Mouse (Mus musculus): ENCODE measurements at regions not wholly inside any gene's neighbourhood (a gene's known extent, or its start where the extent isn't known, plus 50 kb on each side); places are given as distances from the start of the nearest gene placed in this dataset.

- DNase-seq: no peak
- intact Hi-C loops (cut with DNase I): no loop called here
These were observed 381.5 kb downstream of the Kcnj3 start for GRCm38 (mm10) chr2:55817273-55817672.

- intact Hi-C loops (cut with DNase I): no loop called here
- no peak for DNase-seq
These were observed 382.4 kb downstream of the Kcnj3 start for GRCm38 (mm10) chr2:55818220-55818619.

GRCm38 (mm10) chr2:55822726-55823125 lies 387.0 kb downstream of the Kcnj3 start:
- intact Hi-C loops (cut with DNase I): no loop called here
- DNase-seq: no peak

GRCm38 (mm10) chr2:55841521-55841920 lies 405.8 kb downstream of the Kcnj3 start:
- DNase-seq: no peak
- intact Hi-C loops (cut with DNase I): loop anchor here (10.0 kb wide), 1 partner anchor 537 kb away; no protein-coding TSS in a partner anchor

- DNase-seq: no peak
These were observed 411.1 kb downstream of the Kcnj3 start for GRCm38 (mm10) chr2:55846832-55847382.

GRCm38 (mm10) chr2:55862479-55862878 lies 426.7 kb downstream of the Kcnj3 start:
- intact Hi-C loops (cut with DNase I): no loop called here
- no peak for DNase-seq

More at GRCm38 (mm10) chr2:55846832-55847382, 411.1 kb downstream of the Kcnj3 start:
- intact Hi-C loops (cut with DNase I): loop anchor here (10.0 kb wide), 1 partner anchor 542 kb away; no protein-coding TSS in a partner anchor

- intact Hi-C loops (cut with DNase I): no loop called here
- no peak for DNase-seq
These were observed 454.2 kb downstream of the Kcnj3 start for GRCm38 (mm10) chr2:55889976-55890375.

- DNase-seq: no peak
- intact Hi-C loops (cut with DNase I): no loop called here
These were observed 457.2 kb downstream of the Kcnj3 start for GRCm38 (mm10) chr2:55892821-55893535.

- intact Hi-C loops (cut with DNase I): no loop called here
- no peak for DNase-seq
These were observed 484.5 kb downstream of the Kcnj3 start for GRCm38 (mm10) chr2:55920294-55920693.
